Mouse (Mus musculus): ENCODE data around the gene Acsl1. TPM values are rescaled to one million over a fixed set of nuclear protein-coding genes. Genes with fewer than 3 reads are reported as not detected.

Gene Acsl1
- total RNA-seq, 4 experiments from 2014 or later: 225 to 268 (median 235) TPM

DNA sequence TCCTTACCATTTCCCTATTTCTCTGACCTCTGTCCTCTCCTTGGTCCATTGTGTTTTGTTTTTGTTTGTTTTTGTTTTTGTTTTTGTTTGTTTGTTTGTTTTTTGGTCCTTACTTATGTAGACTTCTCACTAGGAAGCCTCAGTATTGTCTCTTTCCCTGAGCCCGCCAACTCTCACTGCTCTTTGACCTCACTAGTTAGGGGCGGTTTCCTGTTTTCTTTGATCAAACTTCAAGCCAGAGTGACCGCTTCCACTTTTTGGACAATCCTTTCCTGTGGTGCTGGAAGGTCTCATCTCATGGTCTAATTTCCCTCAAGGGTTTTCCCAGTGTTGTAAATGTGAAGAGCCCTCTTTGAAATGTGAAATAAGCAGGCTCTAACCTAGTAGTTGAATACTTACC, 33.4 kb downstream of the Acsl1 start:
- DNase-seq (ENCODE audit: low spot score in 2 of 2): no peak

DNA sequence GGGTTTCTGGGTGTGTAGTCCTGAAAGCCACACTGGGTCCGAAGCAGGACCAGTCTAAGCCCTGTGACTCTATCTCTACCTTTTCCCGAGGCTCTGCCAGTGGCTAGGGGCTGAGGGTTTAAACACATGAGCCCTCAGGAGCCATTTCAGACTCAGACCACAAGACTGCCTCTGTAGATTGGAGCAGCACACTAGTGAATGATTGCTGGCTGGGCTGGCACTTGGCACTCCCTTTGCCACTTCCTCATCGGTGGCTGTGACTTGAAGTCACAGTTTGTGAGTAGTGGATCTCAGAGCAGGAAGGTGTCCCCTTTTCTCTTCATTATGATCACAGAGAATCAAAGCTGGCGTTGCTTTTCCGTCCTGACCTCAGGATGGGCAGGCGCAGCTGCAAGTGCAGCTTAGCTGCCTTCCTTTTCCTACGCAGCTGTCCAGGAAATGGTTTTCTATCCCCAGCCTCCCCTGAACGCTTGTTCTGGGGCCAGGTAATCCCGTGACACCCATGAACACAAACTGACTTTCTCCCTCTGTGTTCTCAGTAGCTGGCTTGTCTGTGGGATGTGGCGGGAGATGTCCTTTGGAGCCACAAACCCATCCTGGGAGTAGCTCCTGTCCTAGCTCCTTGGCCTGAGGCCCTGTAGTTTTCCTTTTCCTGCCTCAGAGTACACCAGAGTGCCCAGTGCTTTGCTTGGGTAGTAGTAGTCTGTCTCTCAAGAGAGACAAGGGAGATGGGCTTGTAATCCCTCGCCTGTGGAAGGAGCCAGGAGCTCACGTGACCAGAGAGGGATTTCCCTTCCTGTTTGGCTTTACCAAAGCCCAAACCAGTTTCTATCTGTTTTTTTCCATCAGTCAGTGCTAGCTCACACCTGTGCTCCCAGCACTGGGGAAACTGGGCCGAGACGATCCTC, 37.9 kb downstream of the Acsl1 start:
- no peak for DNase-seq (ENCODE audit: low spot score in 2 of 2)

- no peak for DNase-seq (ENCODE audit: low spot score in 2 of 2)
Observed at GRCm38 (mm10) chr8:46509474-46509873, 38.6 kb downstream of the Acsl1 start.

GRCm38 (mm10) chr8:46511336-46511735, 40.5 kb downstream of the Acsl1 start:
- no peak for DNase-seq (ENCODE audit: low spot score in 2 of 2)

GRCm38 (mm10) chr8:46512538-46512937, 41.7 kb downstream of the Acsl1 start:
- DNase-seq (ENCODE audit: low spot score in 2 of 2): no peak

GRCm38 (mm10) chr8:46514027-46514426, 43.2 kb downstream of the Acsl1 start:
- no peak for DNase-seq (ENCODE audit: low spot score in 2 of 2)

DNA sequence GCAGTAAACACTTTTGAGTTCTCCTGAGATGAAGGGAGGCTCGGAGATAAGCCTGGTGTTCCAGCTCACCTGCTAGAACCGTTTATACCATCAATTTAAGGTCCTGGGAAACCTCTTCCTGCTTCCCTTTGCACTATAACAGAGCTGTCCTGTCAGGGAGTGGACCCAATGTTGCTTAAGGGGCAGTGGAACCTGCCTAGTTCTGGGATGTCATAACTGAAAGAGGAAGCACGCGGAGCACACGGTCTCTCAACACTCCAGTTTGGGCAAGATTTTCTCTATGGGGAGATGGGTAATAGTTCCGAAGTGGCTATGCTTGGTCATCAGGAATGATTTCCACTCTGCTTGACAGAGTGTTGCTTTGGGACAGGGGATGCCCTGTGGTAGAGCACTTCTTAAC, 49.8 kb downstream of the Acsl1 start:
- DNase-seq (ENCODE audit: low spot score in 2 of 2): no peak

- no peak for DNase-seq (ENCODE audit: low spot score in 2 of 2)
Observed at GRCm38 (mm10) chr8:46526098-46526497, 55.3 kb downstream of the Acsl1 start.

DNA sequence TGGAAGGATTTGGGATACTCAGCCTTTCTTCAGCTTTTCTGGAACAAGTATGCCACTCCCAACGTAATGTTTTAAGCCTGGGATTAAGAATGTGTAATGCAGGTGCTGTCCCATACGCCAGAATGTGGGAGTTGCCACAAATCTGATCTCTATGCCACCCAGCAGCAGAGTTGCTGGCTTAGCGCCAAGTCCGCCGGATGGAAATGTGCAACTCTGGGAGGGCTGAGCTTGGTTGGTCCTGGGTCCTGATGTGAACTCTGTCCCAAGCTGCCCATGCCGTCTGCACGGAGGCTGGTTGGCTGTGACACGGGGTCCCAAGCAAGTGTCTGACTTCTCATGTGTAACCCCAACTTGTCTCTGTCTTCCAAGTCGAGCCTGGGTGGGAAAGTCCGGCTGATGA, 56.0 kb downstream of the Acsl1 start:
- no peak for DNase-seq (ENCODE audit: low spot score in 2 of 2)

DNA sequence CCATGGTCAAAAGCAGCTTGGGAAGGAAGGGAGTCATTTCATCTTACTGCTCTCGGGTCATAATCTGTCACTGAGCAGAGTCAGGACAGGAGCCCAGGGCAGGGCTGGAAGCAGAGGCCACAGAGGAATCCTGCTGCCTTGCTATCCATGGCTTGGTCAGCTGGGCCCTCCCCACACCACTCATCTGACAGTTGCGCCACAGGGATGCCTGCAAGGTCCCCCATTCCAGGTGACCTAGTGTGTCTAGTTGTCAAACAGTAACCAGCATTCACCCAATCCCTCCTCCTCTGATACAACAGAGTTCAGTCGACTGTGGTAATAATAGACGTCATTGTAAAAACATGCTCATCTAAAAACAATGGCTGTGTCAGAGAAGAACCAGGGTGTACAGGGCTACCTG, 58.7 kb downstream of the Acsl1 start:
- DNase-seq (ENCODE audit: low spot score in 2 of 2): no peak

GRCm38 (mm10) chr8:46530541-46530940, 59.7 kb downstream of the Acsl1 start:
- no peak for DNase-seq (ENCODE audit: low spot score in 2 of 2)

DNA sequence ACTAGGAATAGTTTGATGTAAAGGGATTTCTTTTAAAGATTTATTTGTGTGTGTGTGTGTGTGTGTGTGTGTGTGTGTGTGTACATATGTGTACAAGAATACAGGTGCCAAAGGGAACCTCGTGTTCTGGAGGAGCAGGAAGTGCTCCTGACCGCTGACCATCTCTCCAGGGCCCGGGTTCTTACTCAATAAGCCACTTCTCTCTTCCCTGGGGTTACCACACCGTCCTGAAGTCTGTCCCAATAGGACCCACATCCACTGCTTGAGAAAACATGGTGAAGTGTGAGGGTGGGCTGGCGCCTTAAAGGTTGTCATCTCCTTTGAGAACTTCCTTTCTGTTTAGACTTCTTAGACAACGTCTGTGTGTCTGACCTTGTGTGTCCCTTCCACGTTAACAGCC, 63.1 kb downstream of the Acsl1 start:
- DNase-seq (ENCODE audit: low spot score in 2 of 2): no peak

DNA sequence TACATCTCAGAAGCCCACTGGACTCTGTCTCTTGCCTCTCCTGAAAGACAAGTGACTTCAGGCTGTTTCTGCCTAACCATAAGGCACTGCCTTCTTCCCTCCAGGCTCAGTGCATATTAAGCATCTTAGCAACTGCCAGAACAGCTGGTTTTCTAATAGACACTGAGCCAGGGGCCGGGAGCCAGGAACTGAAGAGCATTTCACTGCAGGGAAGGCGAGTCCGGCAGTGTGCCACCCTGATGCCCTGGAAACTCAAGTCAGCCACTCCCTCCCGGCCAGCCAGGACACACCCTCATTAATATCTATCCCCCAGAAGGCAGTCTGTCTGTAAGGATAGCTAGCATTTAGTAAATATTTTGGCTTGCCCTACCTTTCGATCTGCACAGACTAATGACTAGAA, 68.9 kb downstream of the Acsl1 start:
- DNase-seq (ENCODE audit: low spot score in 2 of 2): peak; percentile 72 to 84

- DNase-seq (ENCODE audit: low spot score in 2 of 2): peak in 1 of 2 experiments; percentile 40
Observed at GRCm38 (mm10) chr8:46543191-46543590, 72.4 kb downstream of the Acsl1 start.

GRCm38 (mm10) chr8:46543662-46544061, 72.8 kb downstream of the Acsl1 start:
- DNase-seq (ENCODE audit: low spot score in 2 of 2): no peak

DNA sequence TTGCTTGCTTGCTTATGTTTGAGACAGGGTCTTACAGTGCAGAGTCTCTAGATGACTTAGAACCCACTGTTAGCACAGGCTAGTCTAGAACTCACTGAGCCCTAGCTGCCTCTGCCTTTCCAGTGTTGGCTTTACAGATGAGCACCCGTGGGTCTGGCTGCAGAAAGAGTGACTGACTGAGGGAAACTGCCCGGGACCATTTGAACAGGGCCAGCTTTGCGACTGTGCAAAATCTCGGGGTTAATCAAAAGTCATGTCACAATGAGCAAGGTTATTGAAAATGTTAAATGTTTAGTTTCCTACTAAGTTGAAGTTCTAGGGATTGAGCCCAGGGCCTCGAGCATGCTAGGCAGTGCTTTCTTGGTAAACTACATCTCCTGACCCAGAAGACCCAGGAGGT, 75.0 kb downstream of the Acsl1 start:
- no peak for DNase-seq (ENCODE audit: low spot score in 2 of 2)

DNA sequence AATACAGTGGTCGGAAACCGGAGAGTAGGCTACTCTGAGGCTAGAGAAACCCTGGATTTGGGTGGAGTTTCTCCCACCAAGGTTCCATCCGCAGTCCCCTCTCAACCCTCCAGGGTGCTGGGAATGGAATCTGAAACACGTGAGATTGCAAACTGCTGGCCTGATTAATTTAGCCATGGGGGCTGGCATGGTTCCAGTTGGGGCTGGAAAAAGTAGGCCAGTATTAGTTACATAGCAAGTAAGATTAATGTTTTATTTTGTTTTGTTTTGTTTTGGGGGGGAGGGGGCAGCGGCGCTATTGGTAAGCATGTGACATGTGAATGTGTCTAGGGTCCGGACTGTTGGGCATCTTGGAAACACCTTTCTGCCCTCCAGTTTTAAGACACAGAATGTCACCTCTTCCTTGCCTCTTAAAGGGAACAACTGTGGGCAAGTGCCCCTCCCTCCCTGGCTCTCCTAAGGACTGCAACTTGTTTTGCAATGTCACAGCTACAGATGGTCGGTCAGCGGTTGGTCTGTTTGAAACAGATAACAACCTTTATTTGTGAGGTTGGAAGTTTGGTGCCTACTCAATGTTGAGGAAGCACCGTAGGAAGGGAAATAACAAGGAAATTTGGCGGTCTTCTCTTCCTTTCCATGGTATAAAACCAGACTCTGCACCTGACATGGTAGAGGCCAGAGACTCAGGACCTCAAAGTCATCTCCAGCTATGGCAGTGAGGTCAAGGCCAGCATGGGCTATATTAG, 75.8 kb downstream of the Acsl1 start:
- no peak for DNase-seq (ENCODE audit: low spot score in 2 of 2)

DNA sequence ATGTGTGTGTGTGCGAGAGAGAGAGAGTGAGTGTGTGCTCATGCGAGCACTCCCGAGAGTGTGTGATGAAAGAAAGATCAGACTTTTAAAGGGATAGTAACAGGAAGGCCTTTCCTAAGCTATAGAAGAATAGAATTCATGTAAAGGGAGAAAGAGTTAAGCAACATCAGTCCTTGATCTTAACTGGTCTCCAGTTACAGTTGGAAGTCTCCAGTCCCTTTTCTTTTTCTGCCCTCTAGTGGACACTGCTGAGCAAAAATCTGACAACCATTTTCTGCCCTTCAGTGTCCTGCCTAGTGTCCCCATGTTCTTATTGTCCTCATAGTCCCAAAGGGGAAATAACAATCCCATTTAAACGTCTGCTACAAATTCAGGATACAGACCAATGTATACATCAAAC, 76.4 kb downstream of the Acsl1 start:
- DNase-seq (ENCODE audit: low spot score in 2 of 2): no peak

DNA sequence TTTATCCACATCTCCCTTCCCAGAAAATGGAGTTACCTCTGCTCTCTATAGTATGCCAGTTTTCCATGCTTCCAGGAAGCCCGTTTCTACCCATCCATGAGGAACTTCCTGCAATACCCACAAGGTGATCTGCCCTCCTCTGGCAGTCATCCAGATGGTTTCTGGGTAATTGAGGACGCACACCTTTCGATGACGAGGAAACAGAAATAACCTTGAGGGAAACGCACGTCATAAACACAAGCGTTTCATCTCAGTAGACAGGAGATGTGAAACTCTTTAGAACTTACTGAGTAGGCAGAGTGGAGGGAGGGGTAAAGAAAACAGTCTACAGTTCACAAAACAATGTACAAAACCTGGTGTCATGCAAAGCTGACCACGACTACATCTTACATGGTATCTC, 79.2 kb downstream of the Acsl1 start:
- DNase-seq (ENCODE audit: low spot score in 2 of 2): no peak

DNA sequence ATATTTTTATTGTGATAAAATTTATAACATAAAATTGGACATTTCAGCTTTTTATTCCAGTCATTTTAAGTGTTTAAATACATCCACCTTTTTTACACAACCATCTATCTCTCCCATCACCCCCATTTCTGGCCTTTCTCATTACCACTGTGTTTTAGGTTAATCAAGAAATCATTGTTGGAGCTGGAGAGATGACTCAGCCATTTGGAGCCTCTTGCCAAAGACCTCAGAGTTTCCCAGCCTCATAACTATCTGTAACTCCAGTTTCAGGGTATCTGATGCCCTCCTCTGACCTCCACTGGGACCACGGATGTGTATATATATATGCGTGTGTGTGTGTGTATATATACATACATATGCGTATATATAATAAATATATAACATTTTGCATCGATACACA, 80.2 kb downstream of the Acsl1 start:
- no peak for DNase-seq (ENCODE audit: low spot score in 2 of 2)

DNA sequence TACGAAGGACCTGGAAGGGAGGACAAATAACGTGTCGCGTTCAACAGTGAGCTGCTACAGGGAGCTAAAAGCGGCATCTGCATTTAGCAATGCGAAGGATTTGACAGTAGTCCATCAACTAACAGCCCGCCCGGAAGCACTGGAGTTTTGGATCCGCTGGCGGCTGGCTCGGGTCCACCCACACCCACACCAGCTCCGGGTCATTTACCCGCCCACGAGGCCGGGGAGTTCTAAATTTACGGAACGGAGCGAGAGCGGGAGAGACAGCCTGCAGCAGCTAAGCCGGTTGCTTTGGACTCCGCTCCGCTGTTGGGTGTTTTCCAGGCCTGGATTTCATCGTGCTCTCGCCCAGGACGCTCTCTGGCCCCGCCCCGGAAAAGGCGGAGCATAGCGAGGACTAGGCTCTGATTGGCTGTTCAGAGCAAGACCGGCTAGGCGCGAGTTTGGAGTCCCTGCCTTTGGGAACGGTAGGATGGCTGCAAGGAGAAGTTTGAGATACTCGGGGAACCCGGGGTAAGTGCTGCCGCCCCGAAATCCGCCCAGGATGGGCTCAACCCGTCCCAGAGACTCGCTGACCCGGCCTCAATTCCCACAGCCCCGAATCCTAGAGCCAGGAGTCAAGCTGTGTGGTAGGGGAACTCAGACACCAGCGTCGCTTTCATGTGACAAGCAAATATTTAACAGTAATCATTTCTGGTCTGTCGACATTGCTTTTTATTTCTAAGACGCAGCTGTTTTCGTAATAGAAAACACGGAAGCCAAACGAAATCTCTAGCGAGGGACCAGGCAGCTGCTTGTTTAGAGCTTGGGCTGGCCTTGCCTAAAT, 81.0 kb downstream of the Acsl1 start, which contains the start of gene Cenpu:
Gene Cenpu, plus strand, starts transcription at position 414 of the 826 bp plus-strand sequence.
- peak; percentile 100 for DNase-seq (ENCODE audit: low spot score in 2 of 2)

DNA sequence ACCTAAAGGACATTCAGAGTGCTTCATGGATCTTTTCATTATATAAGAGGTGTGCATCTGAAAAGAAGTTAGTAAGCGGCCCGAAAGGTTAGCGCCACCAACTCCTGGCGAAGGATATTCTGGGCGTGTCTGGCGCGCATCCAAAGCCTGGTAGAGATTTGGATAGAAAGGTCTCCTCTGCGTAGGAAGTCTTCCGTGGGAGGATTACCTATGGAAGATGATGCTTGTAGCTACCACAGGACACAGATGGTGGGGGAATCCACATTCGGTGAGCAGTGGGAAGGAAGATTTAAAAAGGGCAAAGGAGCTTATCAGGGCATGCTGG, 81.6 kb downstream of the Acsl1 start:
- no peak for DNase-seq (ENCODE audit: low spot score in 2 of 2)
